Mouse (Mus musculus) stomach, embryonic 14.5 days (tissue): ENCODE results near the gene Wfdc1. TPM values are rescaled to one million over a fixed set of nuclear protein-coding genes. Genes with fewer than 3 reads are reported as not detected.

ENCODE experiments used
- ATAC-seq: fragments of 200-750 bp; cut with Nextera tagmentation; 2 replicates; pipeline ENCODE4 v1.8.0; 2017; ENCODE audit warnings: low read depth, moderate TSS enrichment; ENCODE audit not compliant: insufficient number of reproducible peaks, insufficient read depth, low FRiP score
- H3K27ac ChIP-seq: fragments of 300-500 bp; sonication (generic); 2 replicates; pipeline ENCODE4 v1.5.1; 2014; ENCODE audit warnings: mild to moderate bottlenecking, low read length, moderate library complexity, mixed read lengths
- H3K27me3 ChIP-seq: fragments of 300-500 bp; sonication (generic); 2 replicates; pipeline ENCODE4 v1.6.1; 2014; ENCODE audit warnings: low read length, control low read depth, mixed read lengths; ENCODE audit not compliant: control insufficient read depth, insufficient read depth
- H3K36me3 ChIP-seq: fragments of 300-500 bp; sonication (generic); 2 replicates; pipeline ENCODE4 v1.6.1; 2014; ENCODE audit warnings: mild to moderate bottlenecking, control low read depth, low read length, moderate library complexity, mixed read lengths; ENCODE audit not compliant: control insufficient read depth, insufficient read depth
- H3K4me1 ChIP-seq: fragments of 300-500 bp; sonication (generic); 2 replicates; pipeline ENCODE4 v1.6.1; 2014; ENCODE audit warnings: low read length, control low read depth, mixed read lengths; ENCODE audit not compliant: control insufficient read depth, insufficient read depth
- H3K4me2 ChIP-seq: fragments of 300-500 bp; sonication (generic); replicated peaks from 2 replicates; pipeline ENCODE4 v1.6.1; 2014; ENCODE audit warnings: low read depth, low read length, control low read depth
- H3K4me3 ChIP-seq: fragments of 300-500 bp; sonication (generic); 2 replicates; pipeline ENCODE4 v1.5.1; 2014; ENCODE audit warnings: low read depth, low read length, control low read depth
- H3K9ac ChIP-seq: fragments of 300-500 bp; sonication (generic); replicated peaks from 2 replicates; pipeline ENCODE4 v1.6.1; 2014; ENCODE audit warnings: low read depth, mild to moderate bottlenecking, control low read depth, low read length, moderate library complexity, mixed read lengths
- H3K9me3 ChIP-seq: fragments of 300-500 bp; sonication (generic); 2 replicates; pipeline ENCODE4 v1.6.1; 2016; ENCODE audit warnings: low read depth, low read length, control low read depth; ENCODE audit not compliant: control insufficient read depth
- WGBS: fragments of 180-500 bp; shearing (Covaris S2); extraction: QIAGEN DNeasy Blood & Tissue Kit; methylation state at CpG from one replicate; pipeline ENCODE4 v1.1.7; 2014; 5-methylcytosine and 5-hydroxymethylcytosine counted together
- polyA plus RNA-seq: library from polyadenylated mRNA; unstranded; fragments of >200 nt; fragmentation: Nextera tagmentation; extraction: Ambion mirVana; gene quantifications from 2 replicates; pipeline ENCODE4 v1.2.1, GENCODE M21; 2014

Wfdc1 gene
- polyA plus RNA-seq, 1 experiment from 2014 or later: 12.6 TPM

- H3K4me3 ChIP-seq: no peak overlapping the region
- peak; percentile 12; the same call in 1 of the 2 replicates for ATAC-seq
- WGBS: 9% methylated on average over 18 of the region's 18 CpGs
- no peaks in the 10 kb centered on the region for H3K36me3 ChIP-seq
- H3K4me2 ChIP-seq: no peak overlapping the region; the same call in 1 of the 2 replicates
- no peaks in the 10 kb centered on the region for H3K27me3 ChIP-seq
- H3K9me3 ChIP-seq: no peaks in the 10 kb centered on the region
- no peak overlapping the region for H3K27ac ChIP-seq
- no peaks in the 10 kb centered on the region for H3K4me1 ChIP-seq
- H3K9ac ChIP-seq: no peak overlapping the region
These were observed 12.1 kb downstream of the Wfdc1 start for GRCm38 (mm10) chr8:119678138-119678843.

- H3K4me1 ChIP-seq: no peaks in the 10 kb centered on the region
- ATAC-seq: no peak
- no peaks in the 10 kb centered on the region for H3K9me3 ChIP-seq
- no peaks in the 10 kb centered on the region for H3K27me3 ChIP-seq
- H3K27ac ChIP-seq: no peak overlapping the region
- no peak overlapping the region for H3K4me2 ChIP-seq
- no peak overlapping the region for H3K9ac ChIP-seq
- H3K36me3 ChIP-seq: no peaks in the 10 kb centered on the region
- no peak overlapping the region for H3K4me3 ChIP-seq
- WGBS: 65% methylated on average over 14 of the region's 14 CpGs
These were observed 13.0 kb downstream of the Wfdc1 start for GRCm38 (mm10) chr8:119679184-119679583.

- Histone ChIP-seq H3K4me2 (no peak overlapping the region), H3K27me3 (no peaks in the 10 kb centered on the region), H3K9me3 (no peaks in the 10 kb centered on the region), H3K27ac (no peak overlapping the region), H3K9ac (no peak overlapping the region), H3K4me3 (no peak overlapping the region), H3K36me3 (no peaks in the 10 kb centered on the region), H3K4me1 (no peaks in the 10 kb centered on the region; the same call in 1 of the 2 replicates)
- WGBS: 62% methylated on average over 6 of the region's 6 CpGs
- ATAC-seq: no peak
These were observed 24.4 kb downstream of the Wfdc1 start for GRCm38 (mm10) chr8:119690602-119691001.

- H3K27me3 ChIP-seq: no peaks in the 10 kb centered on the region
- H3K4me1 ChIP-seq: no peaks in the 10 kb centered on the region; the same call in 1 of the 2 replicates
- ATAC-seq: no peak
- no peak overlapping the region for H3K9ac ChIP-seq
- WGBS: 71% methylated on average over 4 of the region's 4 CpGs
- no peak overlapping the region for H3K4me2 ChIP-seq
- no peaks in the 10 kb centered on the region for H3K36me3 ChIP-seq
- H3K9me3 ChIP-seq: no peaks in the 10 kb centered on the region
- H3K27ac ChIP-seq: no peak overlapping the region
- H3K4me3 ChIP-seq: no peak overlapping the region
These were observed 25.8 kb downstream of the Wfdc1 start for GRCm38 (mm10) chr8:119691989-119692388.

GRCm38 (mm10) chr8:119694696-119695095 lies 28.5 kb downstream of the Wfdc1 start:
- peaks cover under 1% of the 10 kb centered on the region; the same call in 1 of the 2 replicates for H3K27me3 ChIP-seq
- WGBS: 54% methylated on average over 7 of the region's 7 CpGs
- H3K9ac ChIP-seq: no peak overlapping the region
- no peak overlapping the region for H3K4me3 ChIP-seq
- no peaks in the 10 kb centered on the region for H3K36me3 ChIP-seq
- H3K4me1 ChIP-seq: peaks cover 8% of the 10 kb centered on the region
- ATAC-seq: no peak
- no peaks in the 10 kb centered on the region for H3K9me3 ChIP-seq
- no peak overlapping the region for H3K27ac ChIP-seq
- H3K4me2 ChIP-seq: no peak overlapping the region

- no peaks in the 10 kb centered on the region for H3K9me3 ChIP-seq
- H3K27me3 ChIP-seq: peaks cover 3% of the 10 kb centered on the region; the same call in 1 of the 2 replicates
- H3K4me2 ChIP-seq: no peak overlapping the region
- peaks cover 8% of the 10 kb centered on the region for H3K4me1 ChIP-seq
- no peak overlapping the region for H3K4me3 ChIP-seq
- no peak overlapping the region for H3K27ac ChIP-seq
- 80% methylated on average over 2 of the region's 2 CpGs for WGBS
- no peaks in the 10 kb centered on the region for H3K36me3 ChIP-seq
- no peak overlapping the region for H3K9ac ChIP-seq
- no peak for ATAC-seq
These were observed 31.0 kb downstream of the Wfdc1 start for GRCm38 (mm10) chr8:119697163-119697562.

GRCm38 (mm10) chr8:119698960-119699359 lies 32.8 kb downstream of the Wfdc1 start:
- Histone ChIP-seq H3K27me3 (peaks cover 3% of the 10 kb centered on the region; the same call in 1 of the 2 replicates), H3K4me1 (peaks cover 8% of the 10 kb centered on the region), H3K4me2 (peak overlapping the region; percentile 42), H3K27ac (no peak overlapping the region), H3K9ac (no peak overlapping the region), H3K36me3 (no peaks in the 10 kb centered on the region), H3K9me3 (no peaks in the 10 kb centered on the region), H3K4me3 (no peak overlapping the region)
- ATAC-seq: no peak
- WGBS: 3% methylated on average over 12 of the region's 12 CpGs

- WGBS: 4% methylated on average over 26 of the region's 26 CpGs
- peaks cover 3% of the 10 kb centered on the region; the same call in 1 of the 2 replicates for H3K27me3 ChIP-seq
These were observed 33.5 kb downstream of the Wfdc1 start, which contains the start of gene Atp2c2 for GRCm38 (mm10) chr8:119699549-119700134. Atp2c2 (plus strand) TSS chr8:119700009.

More at GRCm38 (mm10) chr8:119699549-119700134, 33.5 kb downstream of the Wfdc1 start, which contains the start of gene Atp2c2:
- peak; percentile 68; the same call in 1 of the 2 replicates for ATAC-seq
- Histone ChIP-seq H3K9ac (0 out of 2 replicates have a peak within 1 kb of the TSS, but pooled peaks have one; percentile 25), H3K4me1 (peaks cover 8% of the 10 kb centered on the region), H3K9me3 (no peaks in the 10 kb centered on the region), H3K27ac (peak within 1 kb of the TSS; percentile 16; the same call in 1 of the 2 replicates), H3K36me3 (no peaks in the 10 kb centered on the region), H3K4me2 (peak within 1 kb of the TSS; percentile 42), H3K4me3 (peak within 1 kb of the TSS; percentile 25)
